Mouse (Mus musculus) heart, adult 2 months (tissue): ENCODE measurements at regions not wholly inside any gene's neighbourhood (a gene's known extent, or its start where the extent isn't known, plus 50 kb on each side); places are given as distances from the start of the nearest gene placed in this dataset.

Experiments used
- DNase-seq, 2 experiments: peaks; one replicate each; pipeline ENCODE4 v3.0.0; 2021
- H3K27ac ChIP-seq: fragments of 200-600 bp; 2 replicates; pipeline ENCODE4 v1.8.1; 2022
- H3K27me3 ChIP-seq: fragments of 200-500 bp; 2 replicates; pipeline ENCODE4 v1.6.1; 2012; ENCODE audit warnings: mild to moderate bottlenecking, low read length, inconsistent platforms, mixed read lengths; ENCODE audit not compliant: control insufficient read depth, insufficient read depth
- H3K36me3 ChIP-seq: fragments of 200-500 bp; 2 replicates; pipeline ENCODE4 v1.6.1; 2012; ENCODE audit warnings: low read length, inconsistent platforms; ENCODE audit not compliant: control insufficient read depth, insufficient read depth
- H3K4me1 ChIP-seq: fragments of 200-500 bp; 2 replicates; pipeline ENCODE4 v1.6.1; 2011; ENCODE audit warnings: low read length; ENCODE audit not compliant: control insufficient read depth, insufficient read depth
- H3K4me3 ChIP-seq: fragments of 200-600 bp; 2 replicates; pipeline ENCODE4 v1.8.1; 2022
- H3K79me2 ChIP-seq: fragments of 200-500 bp; replicated peaks from 2 replicates; pipeline ENCODE4 v1.6.1; 2012; ENCODE audit warnings: mild to moderate bottlenecking, inconsistent platforms, low read length, moderate library complexity, mixed read lengths; ENCODE audit not compliant: control insufficient read depth, insufficient read depth
- H3K9ac ChIP-seq: fragments of 200-500 bp; 2 replicates; pipeline ENCODE4 v1.6.1; 2012; ENCODE audit warnings: low read depth, mild to moderate bottlenecking, control low read depth, inconsistent platforms, low read length, mixed read lengths
- CTCF ChIP-seq: fragments of 200-600 bp; IDR thresholded peaks from 2 replicates; pipeline ENCODE4 v1.8.1; 2022; ENCODE audit warnings: antibody characterized with exemption, mild to moderate bottlenecking, moderate library complexity
- EP300 ChIP-seq: fragments of 200-500 bp; IDR thresholded peaks from 2 replicates; pipeline ENCODE4 v1.6.1; 2011; ENCODE audit warnings: low read depth, low read length, control low read depth; ENCODE audit not compliant: insufficient read depth
- POLR2A ChIP-seq: fragments of 200-500 bp; IDR thresholded peaks from 2 replicates; pipeline ENCODE4 v1.6.1; 2011; ENCODE audit warnings: mild to moderate bottlenecking, low read depth, low read length, control low read depth; ENCODE audit not compliant: insufficient read depth
- WGBS: fragments of 180-500 bp; shearing (Covaris S2); methylation state at CpG from one replicate; pipeline ENCODE4 v1.1.7; 2018; 5-methylcytosine and 5-hydroxymethylcytosine counted together
- intact Hi-C: fragments of 180-260 bp; cut with DNase I; formaldehyde crosslinking; loops from one replicate; pipeline ENCODE4 v1.15.1; 2025

- no peaks in the 10 kb centered on the region for H3K36me3 ChIP-seq
- WGBS: 30% methylated on average over 18 of the region's 18 CpGs
- DNase-seq: no peak
- H3K27me3 ChIP-seq: no peaks in the 10 kb centered on the region
- H3K27ac ChIP-seq: no peak overlapping the region
- no peak for TF ChIP-seq EP300
- TF ChIP-seq POLR2A: no peak
- no peak for TF ChIP-seq CTCF
- H3K4me1 ChIP-seq: no peaks in the 10 kb centered on the region; the same call in 1 of the 2 replicates
- no peaks in the 10 kb centered on the region for H3K79me2 ChIP-seq
- H3K9ac ChIP-seq: no peak overlapping the region
- no peak overlapping the region for H3K4me3 ChIP-seq
- intact Hi-C loops: no loop called here
Measured at GRCm38 (mm10) chr10:120694472-120694871, 204.4 kb downstream of the Msrb3 start.

GRCm38 (mm10) chr10:120691451-120691850 is 207.4 kb downstream of the Msrb3 start:
- TF ChIP-seq POLR2A: no peak
- no peak for TF ChIP-seq CTCF
- no peak for TF ChIP-seq EP300
- Histone ChIP-seq H3K9ac (no peak overlapping the region), H3K36me3 (no peaks in the 10 kb centered on the region), H3K79me2 (no peaks in the 10 kb centered on the region), H3K27ac (no peak overlapping the region), H3K27me3 (no peaks in the 10 kb centered on the region), H3K4me1 (no peaks in the 10 kb centered on the region; the same call in 1 of the 2 replicates), H3K4me3 (no peak overlapping the region)
- 62% methylated on average over 3 of the region's 3 CpGs for WGBS
- peak in 1 of 2 experiments; percentile 20 for DNase-seq
- intact Hi-C loops: no loop called here

DNA sequence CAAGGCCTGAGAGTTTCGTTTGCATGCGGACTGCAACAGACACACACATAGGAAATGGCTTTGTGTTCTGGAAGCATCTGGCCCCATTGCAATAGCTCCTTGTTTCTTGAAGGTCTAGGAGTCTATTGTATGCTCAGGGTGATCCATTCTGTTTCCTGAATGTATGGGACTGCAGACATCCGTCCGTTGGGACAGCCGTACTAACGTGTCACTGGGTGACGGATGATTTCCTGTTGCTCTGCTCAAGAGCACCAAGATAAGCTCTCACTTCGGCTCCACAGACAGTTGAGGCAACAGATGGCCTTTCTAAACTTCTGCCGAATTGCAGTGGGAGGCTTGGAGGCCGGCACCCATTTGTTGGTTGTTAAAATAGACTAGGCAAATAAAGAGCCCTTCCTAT is 209.9 kb upstream of the Hmga2 start:
- H3K4me3 ChIP-seq: no peak overlapping the region
- no peaks in the 10 kb centered on the region for H3K4me1 ChIP-seq
- H3K36me3 ChIP-seq: no peaks in the 10 kb centered on the region
- no peaks in the 10 kb centered on the region for H3K27me3 ChIP-seq
- no peaks in the 10 kb centered on the region for H3K79me2 ChIP-seq
- WGBS: 32% methylated on average over 10 of the region's 10 CpGs
- intact Hi-C loops: no loop called here
- no peak for DNase-seq
- H3K27ac ChIP-seq: no peak overlapping the region
- H3K9ac ChIP-seq: no peak overlapping the region
- no peak for TF ChIP-seq CTCF
- TF ChIP-seq EP300: no peak
- TF ChIP-seq POLR2A: no peak

DNA sequence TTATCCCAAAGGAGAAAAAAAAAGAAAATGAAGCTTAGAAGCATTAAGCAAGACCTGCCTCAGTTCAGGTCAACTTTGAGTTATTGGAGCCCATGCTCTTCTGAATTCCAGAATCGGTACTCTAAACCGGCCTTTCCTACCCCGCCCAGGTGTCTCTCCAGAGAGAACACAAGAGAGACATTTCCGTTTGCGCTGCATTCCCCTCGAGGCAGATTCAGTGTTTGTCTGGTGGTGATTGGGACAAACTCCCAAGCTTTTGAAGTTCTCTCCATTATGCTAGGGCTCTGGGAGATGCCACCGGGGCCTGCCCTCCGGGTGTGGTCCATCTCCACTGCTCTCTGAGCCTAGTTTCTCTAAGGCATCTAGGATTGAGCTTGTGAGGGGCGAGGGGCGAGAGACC is 205.8 kb upstream of the Hmga2 start:
- no peak overlapping the region for H3K27ac ChIP-seq
- H3K79me2 ChIP-seq: no peaks in the 10 kb centered on the region
- 91% methylated on average over 10 of the region's 10 CpGs for WGBS
- H3K9ac ChIP-seq: no peak overlapping the region
- no peaks in the 10 kb centered on the region for H3K27me3 ChIP-seq
- DNase-seq: no peak
- H3K4me3 ChIP-seq: no peak overlapping the region
- no peaks in the 10 kb centered on the region for H3K36me3 ChIP-seq
- intact Hi-C loops: no loop called here
- H3K4me1 ChIP-seq: no peaks in the 10 kb centered on the region
- no peak for TF ChIP-seq CTCF
- no peak for TF ChIP-seq POLR2A
- no peak for TF ChIP-seq EP300

GRCm38 (mm10) chr10:120679982-120680381 is 203.7 kb upstream of the Hmga2 start:
- Histone ChIP-seq H3K4me1 (no peaks in the 10 kb centered on the region), H3K79me2 (no peaks in the 10 kb centered on the region), H3K27ac (no peak overlapping the region), H3K4me3 (no peak overlapping the region), H3K36me3 (no peaks in the 10 kb centered on the region), H3K9ac (no peak overlapping the region), H3K27me3 (no peaks in the 10 kb centered on the region)
- TF ChIP-seq POLR2A: no peak
- WGBS: 68% methylated on average over 6 of the region's 6 CpGs
- intact Hi-C loops: no loop called here
- DNase-seq: no peak

GRCm38 (mm10) chr10:120678277-120678676 is 202.0 kb upstream of the Hmga2 start:
- DNase-seq: no peak
- Histone ChIP-seq H3K4me1 (no peaks in the 10 kb centered on the region; the same call in 1 of the 2 replicates), H3K79me2 (no peaks in the 10 kb centered on the region), H3K36me3 (no peaks in the 10 kb centered on the region), H3K9ac (no peak overlapping the region), H3K4me3 (no peak overlapping the region), H3K27ac (no peak overlapping the region), H3K27me3 (no peaks in the 10 kb centered on the region)
- TF ChIP-seq POLR2A: no peak
- TF ChIP-seq EP300: no peak
- TF ChIP-seq CTCF: no peak
- 62% methylated on average over 8 of the region's 8 CpGs for WGBS
- intact Hi-C loops: no loop called here
